Mouse (Mus musculus) cerebellum, adult 2 months (tissue): ENCODE measurements around the gene Casz1. TPM values are rescaled to one million over a fixed set of nuclear protein-coding genes. Genes with fewer than 3 reads are reported as not detected.

Experiments
- DNase-seq, 2 experiments: peaks; one replicate each; pipeline ENCODE4 v3.0.0; 2021
- H3K27ac ChIP-seq: fragments of 200-500 bp; 2 replicates; pipeline ENCODE4 v1.5.1; 2012; ENCODE audit warnings: low read length, control low read depth, inconsistent platforms; ENCODE audit not compliant: insufficient read depth
- H3K27me3 ChIP-seq: fragments of 200-500 bp; 2 replicates; pipeline ENCODE4 v1.6.1; 2012; ENCODE audit warnings: inconsistent platforms, mild to moderate bottlenecking, low read length, moderate library complexity; ENCODE audit not compliant: control insufficient read depth, insufficient read depth
- H3K4me1 ChIP-seq: fragments of 200-500 bp; 2 replicates; pipeline ENCODE4 v1.6.1; 2011; ENCODE audit warnings: low read length; ENCODE audit not compliant: control insufficient read depth, insufficient read depth
- H3K4me3 ChIP-seq: fragments of 200-500 bp; replicated peaks from 2 replicates; pipeline ENCODE3; 2011; ENCODE audit warnings: mild to moderate bottlenecking, low read depth, low read length, control low read depth; ENCODE audit not compliant: insufficient read depth
- CTCF ChIP-seq: fragments of 200-500 bp; IDR thresholded peaks from 2 replicates; pipeline ENCODE4 v1.5.1; 2011; ENCODE audit warnings: low read depth, mild to moderate bottlenecking, control low read depth, low read length, moderate library complexity, borderline replicate concordance; ENCODE audit not compliant: insufficient read depth
- POLR2A ChIP-seq: fragments of 200-500 bp; IDR thresholded peaks from 2 replicates; pipeline ENCODE4 v1.6.1; 2011; ENCODE audit warnings: low read length, control low read depth, borderline replicate concordance; ENCODE audit not compliant: insufficient read depth
- WGBS: fragments of 180-500 bp; shearing (Covaris S2); methylation state at CpG from one replicate; pipeline ENCODE4 v1.1.7; 2018; 5-methylcytosine and 5-hydroxymethylcytosine counted together
- polyA plus RNA-seq: library from polyadenylated mRNA; depleted of rRNA; stranded (reverse); fragments of >200 nt; gene quantifications from 2 replicates; pipeline ENCODE4 v1.2.3, GENCODE M21; 2012

Gene Casz1
- polyA plus RNA-seq, 1 experiment: 1.5 TPM

GRCm38 (mm10) chr4:148914863-148915622 lies 110.8 kb downstream of the Casz1 start:
- Histone ChIP-seq H3K27ac (no peak overlapping the region), H3K4me3 (no peak overlapping the region), H3K27me3 (no peaks in the 10 kb centered on the region), H3K4me1 (peaks cover 5% of the 10 kb centered on the region; the same call in 1 of the 2 replicates)
- 31% methylated on average over 10 of the region's 10 CpGs for WGBS
- TF ChIP-seq CTCF (no peak), POLR2A (no peak)
- DNase-seq: no peak

GRCm38 (mm10) chr4:148915849-148916248 lies 111.6 kb downstream of the Casz1 start:
- no peak overlapping the region for H3K27ac ChIP-seq
- H3K27me3 ChIP-seq: 0 out of 2 replicates have a peak, but pooled peaks cover 1% of the 10 kb centered on the region
- H3K4me1 ChIP-seq: peaks cover 5% of the 10 kb centered on the region; the same call in 1 of the 2 replicates
- 46% methylated on average over 15 of the region's 15 CpGs for WGBS
- no peak overlapping the region for H3K4me3 ChIP-seq
- DNase-seq: no peak
- no peak for TF ChIP-seq POLR2A
- no peak for TF ChIP-seq CTCF

- WGBS: 58% methylated on average over 15 of the region's 15 CpGs
- DNase-seq: no peak
- Histone ChIP-seq H3K4me1 (peaks cover 5% of the 10 kb centered on the region; the same call in 1 of the 2 replicates), H3K27me3 (peaks cover 1% of the 10 kb centered on the region; the same call in 1 of the 2 replicates), H3K27ac (no peak overlapping the region), H3K4me3 (no peak overlapping the region)
- TF ChIP-seq CTCF (no peak), POLR2A (no peak)
Measured at GRCm38 (mm10) chr4:148918707-148919447, 114.6 kb downstream of the Casz1 start.

GRCm38 (mm10) chr4:148920610-148921009 lies 116.4 kb downstream of the Casz1 start:
- TF ChIP-seq POLR2A (no peak), CTCF (no peak)
- DNase-seq: no peak
- 56% methylated on average over 11 of the region's 11 CpGs for WGBS

GRCm38 (mm10) chr4:148922221-148922700 lies 118.0 kb downstream of the Casz1 start:
- TF ChIP-seq POLR2A (no peak), CTCF (no peak)
- Histone ChIP-seq H3K4me3 (no peak overlapping the region), H3K4me1 (peaks cover 5% of the 10 kb centered on the region; the same call in 1 of the 2 replicates), H3K27ac (no peak overlapping the region), H3K27me3 (peaks cover 1% of the 10 kb centered on the region; the same call in 1 of the 2 replicates)
- no peak for DNase-seq
- 57% methylated on average over 16 of the region's 16 CpGs for WGBS

More at GRCm38 (mm10) chr4:148920610-148921009, 116.4 kb downstream of the Casz1 start:
- Histone ChIP-seq H3K27ac (no peak overlapping the region), H3K27me3 (peaks cover 1% of the 10 kb centered on the region; the same call in 1 of the 2 replicates), H3K4me3 (no peak overlapping the region), H3K4me1 (peaks cover 5% of the 10 kb centered on the region; the same call in 1 of the 2 replicates)

- H3K4me1 ChIP-seq: peaks cover under 1% of the 10 kb centered on the region
- no peak overlapping the region for H3K27ac ChIP-seq
- peaks cover 1% of the 10 kb centered on the region; the same call in 1 of the 2 replicates for H3K27me3 ChIP-seq
- no peak for TF ChIP-seq CTCF
- TF ChIP-seq POLR2A: no peak
- WGBS: 75% methylated on average over 9 of the region's 9 CpGs
- no peak overlapping the region for H3K4me3 ChIP-seq
- no peak for DNase-seq
Measured at GRCm38 (mm10) chr4:148923414-148923813, 119.2 kb downstream of the Casz1 start.

- H3K27ac ChIP-seq: no peak overlapping the region
- 70% methylated on average over 8 of the region's 8 CpGs for WGBS
- DNase-seq: no peak
- peaks cover 1% of the 10 kb centered on the region; the same call in 1 of the 2 replicates for H3K27me3 ChIP-seq
- H3K4me1 ChIP-seq: peaks cover 6% of the 10 kb centered on the region
- TF ChIP-seq POLR2A (no peak), CTCF (no peak)
- no peak overlapping the region for H3K4me3 ChIP-seq
Measured at GRCm38 (mm10) chr4:148923976-148924375, 119.7 kb downstream of the Casz1 start.
